Mouse (Mus musculus) midbrain, embryonic 13.5 days (tissue): ENCODE measurements at regions not wholly inside any gene's neighbourhood (a gene's known extent, or its start where the extent isn't known, plus 50 kb on each side); places are given as distances from the start of the nearest gene placed in this dataset.

Experiments used
- ATAC-seq: fragments of 200-750 bp; cut with Nextera tagmentation; 2 replicates; pipeline ENCODE4 v1.8.0; 2017; ENCODE audit warnings: mild to moderate bottlenecking, moderate TSS enrichment, moderate library complexity
- H3K27ac ChIP-seq: fragments of 300-500 bp; sonication (generic); 2 replicates; pipeline ENCODE4 v1.5.1; 2015; ENCODE audit warnings: inconsistent platforms, mild to moderate bottlenecking, moderate library complexity
- H3K27me3 ChIP-seq: fragments of 300-500 bp; sonication (generic); 2 replicates; pipeline ENCODE4 v1.6.1; 2015; ENCODE audit warnings: mild to moderate bottlenecking, inconsistent platforms
- H3K36me3 ChIP-seq: fragments of 300-500 bp; sonication (generic); 2 replicates; pipeline ENCODE4 v1.6.1; 2015; ENCODE audit warnings: mild to moderate bottlenecking, inconsistent platforms
- H3K4me1 ChIP-seq: fragments of 300-500 bp; sonication (generic); replicated peaks from 2 replicates; pipeline ENCODE4 v1.6.1; 2015; ENCODE audit warnings: inconsistent platforms
- H3K4me2 ChIP-seq: fragments of 300-500 bp; sonication (generic); replicated peaks from 2 replicates; pipeline ENCODE4 v1.6.1; 2015; ENCODE audit warnings: moderate library complexity, mild to moderate bottlenecking, inconsistent platforms
- H3K4me3 ChIP-seq: fragments of 300-500 bp; sonication (generic); replicated peaks from 2 replicates; pipeline ENCODE4 v1.5.1; 2015; ENCODE audit warnings: mild to moderate bottlenecking, inconsistent platforms
- H3K9ac ChIP-seq: fragments of 300-500 bp; sonication (generic); replicated peaks from 2 replicates; pipeline ENCODE4 v1.6.1; 2015; ENCODE audit warnings: mild to moderate bottlenecking, inconsistent platforms
- H3K9me3 ChIP-seq: fragments of 300-500 bp; sonication (generic); 2 replicates; pipeline ENCODE4 v1.6.1; 2016; ENCODE audit warnings: mild to moderate bottlenecking, inconsistent platforms
- WGBS: fragments of 180-500 bp; shearing (Covaris S2); methylation state at CpG from one replicate; pipeline ENCODE4 v1.1.7; 2015; 5-methylcytosine and 5-hydroxymethylcytosine counted together

DNA sequence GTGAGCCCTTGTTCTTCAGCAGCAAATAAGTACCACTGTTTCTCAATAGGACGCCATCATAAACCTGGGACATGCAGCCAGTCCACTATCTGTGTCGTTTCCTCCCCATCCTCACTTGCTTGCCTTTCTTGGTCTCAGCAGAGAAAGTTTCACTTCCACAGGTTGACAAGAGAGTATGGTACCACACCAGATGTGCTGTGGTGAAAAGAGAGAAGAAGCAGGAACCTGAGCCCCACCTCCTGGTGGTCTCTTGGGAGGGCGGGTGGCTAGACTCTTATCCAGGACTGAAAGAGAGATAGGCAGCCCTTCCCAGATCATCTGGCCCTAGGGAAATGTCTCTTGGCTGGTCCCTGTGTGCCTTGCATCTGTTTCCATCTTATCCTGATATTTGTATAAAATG is 133.1 kb upstream of the Zmiz1 start:
- Histone ChIP-seq H3K27ac (no peak overlapping the region), H3K4me1 (peaks cover 24% of the 10 kb centered on the region), H3K9me3 (no peaks in the 10 kb centered on the region), H3K27me3 (no peaks in the 10 kb centered on the region), H3K9ac (no peak overlapping the region), H3K4me2 (no peak overlapping the region), H3K4me3 (no peak overlapping the region), H3K36me3 (no peaks in the 10 kb centered on the region)
- 87% methylated on average over 3 of the region's 3 CpGs for WGBS
- ATAC-seq = no peak

DNA sequence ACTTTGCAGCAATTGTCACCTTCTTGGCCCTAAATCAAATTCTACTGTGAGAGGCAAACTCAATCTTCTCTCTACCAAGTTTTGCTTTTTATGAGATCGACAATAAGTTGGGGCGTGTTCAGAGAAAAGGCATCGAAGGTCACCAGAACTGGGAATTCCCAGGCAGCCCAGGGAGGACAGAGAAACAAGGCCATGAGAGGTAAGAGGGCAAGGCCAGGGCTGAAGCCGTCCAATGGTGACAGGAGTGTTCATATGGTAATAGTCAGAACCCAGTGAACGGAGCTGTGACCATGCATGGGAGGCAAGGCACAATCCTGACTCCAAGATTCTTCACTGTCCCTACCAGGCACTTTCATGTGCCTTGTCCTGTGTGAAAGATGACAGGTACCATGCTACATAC is 130.8 kb upstream of the Zmiz1 start:
- Histone ChIP-seq H3K27me3 (no peaks in the 10 kb centered on the region), H3K27ac (no peak overlapping the region), H3K4me1 (peaks cover 12% of the 10 kb centered on the region), H3K4me2 (no peak overlapping the region), H3K9me3 (no peaks in the 10 kb centered on the region), H3K4me3 (no peak overlapping the region), H3K36me3 (no peaks in the 10 kb centered on the region), H3K9ac (no peak overlapping the region)
- 83% methylated on average over 5 of the region's 5 CpGs for WGBS
- no peak for ATAC-seq

DNA sequence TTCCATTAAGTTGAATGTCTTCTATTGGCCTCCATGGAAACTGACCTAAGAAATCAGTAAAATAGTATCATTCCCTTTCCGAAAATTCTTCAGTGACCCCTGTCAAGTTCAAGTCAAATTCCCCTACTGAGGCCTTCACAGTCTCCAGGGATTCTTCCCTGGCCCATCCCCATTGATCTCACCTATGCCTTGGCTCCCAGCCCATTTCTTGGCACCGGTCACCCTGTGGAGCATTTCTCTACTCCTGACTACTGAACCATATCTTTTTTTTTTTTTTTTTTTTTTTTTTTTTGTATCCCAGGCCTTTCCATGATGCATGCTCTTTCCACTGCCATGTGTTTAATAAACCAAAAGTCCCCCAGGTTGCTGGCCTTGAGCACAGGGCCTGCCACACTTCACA is 124.8 kb upstream of the Zmiz1 start:
- ATAC-seq = no peak
- no peaks in the 10 kb centered on the region for H3K27me3 ChIP-seq
- 94% methylated on average over 2 of the region's 2 CpGs for WGBS
- no peak overlapping the region for H3K9ac ChIP-seq
- no peaks in the 10 kb centered on the region for H3K36me3 ChIP-seq
- H3K27ac ChIP-seq = no peak overlapping the region
- peaks cover 11% of the 10 kb centered on the region for H3K4me1 ChIP-seq
- no peak overlapping the region for H3K4me2 ChIP-seq
- peaks cover 10% of the 10 kb centered on the region for H3K9me3 ChIP-seq
- H3K4me3 ChIP-seq = no peak overlapping the region

DNA sequence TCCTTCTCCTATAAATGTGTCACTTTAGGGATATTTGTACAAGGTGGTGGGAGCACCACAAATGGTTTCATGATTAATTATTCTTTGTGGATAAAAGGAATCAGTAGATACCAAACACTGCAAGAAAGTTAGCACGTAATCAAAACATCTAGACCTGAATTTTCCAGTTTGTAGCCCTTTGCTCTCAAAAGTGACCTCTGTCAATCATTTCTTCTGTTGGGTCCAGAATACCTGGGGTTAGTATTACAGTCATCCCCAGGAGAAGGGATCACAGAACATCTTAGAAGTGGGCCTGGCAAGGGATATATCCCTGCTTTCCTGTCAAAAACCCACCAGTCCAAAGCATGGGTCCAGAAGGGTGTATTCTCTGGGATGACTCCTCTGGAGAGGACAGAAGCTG is 122.1 kb upstream of the Zmiz1 start:
- H3K4me3 ChIP-seq = no peak overlapping the region
- H3K4me2 ChIP-seq = no peak overlapping the region
- no peak overlapping the region for H3K9ac ChIP-seq
- H3K27ac ChIP-seq = no peak overlapping the region
- H3K27me3 ChIP-seq = no peaks in the 10 kb centered on the region
- peaks cover 25% of the 10 kb centered on the region for H3K4me1 ChIP-seq
- no peak for ATAC-seq
- 95% methylated on average over 1 of the region's 1 CpGs for WGBS
- H3K36me3 ChIP-seq = no peaks in the 10 kb centered on the region
- peaks cover 10% of the 10 kb centered on the region for H3K9me3 ChIP-seq

DNA sequence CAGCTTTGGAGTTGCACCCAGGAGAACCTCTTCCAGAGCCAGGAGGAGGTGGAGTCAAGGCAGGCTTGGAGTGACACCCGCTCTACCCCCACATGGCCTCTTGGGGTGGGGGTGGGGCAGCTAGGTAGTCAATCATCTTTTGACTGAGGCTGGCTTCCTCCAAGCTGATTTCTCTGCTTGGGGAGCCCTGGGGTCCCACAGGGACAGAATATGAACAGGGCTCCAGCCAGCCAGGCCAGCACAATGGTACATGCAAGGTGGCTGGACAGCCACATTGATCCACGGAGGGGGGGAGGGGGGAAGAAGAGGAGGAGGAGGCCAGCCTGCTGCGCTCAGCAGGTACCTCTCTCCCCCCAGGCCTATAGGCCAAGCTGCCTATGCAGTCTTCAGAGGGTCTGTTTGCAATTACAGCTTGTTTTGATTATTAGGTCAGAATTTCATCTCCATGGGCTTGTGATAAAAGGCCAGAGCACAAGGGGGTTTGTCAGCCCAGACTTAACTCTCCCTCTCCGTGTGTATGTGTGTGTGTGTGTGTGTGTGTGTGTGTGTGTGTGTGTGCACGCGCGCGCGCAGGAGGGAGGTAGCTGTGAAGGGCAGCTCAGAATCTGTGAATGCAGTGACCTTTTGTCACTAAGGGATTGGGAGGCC is 120.5 kb upstream of the Zmiz1 start:
- peaks cover 10% of the 10 kb centered on the region for H3K9me3 ChIP-seq
- no peaks in the 10 kb centered on the region for H3K36me3 ChIP-seq
- WGBS = 63% methylated on average over 9 of the region's 9 CpGs
- ATAC-seq = 0 out of 2 replicates have a peak, but pooled peaks have one; percentile 50
- no peaks in the 10 kb centered on the region for H3K27me3 ChIP-seq
- H3K9ac ChIP-seq = no peak overlapping the region
- no peak overlapping the region for H3K4me3 ChIP-seq
- peaks cover 30% of the 10 kb centered on the region for H3K4me1 ChIP-seq
- H3K27ac ChIP-seq = peak overlapping the region; percentile 5; the same call in 1 of the 2 replicates
- no peak overlapping the region for H3K4me2 ChIP-seq

DNA sequence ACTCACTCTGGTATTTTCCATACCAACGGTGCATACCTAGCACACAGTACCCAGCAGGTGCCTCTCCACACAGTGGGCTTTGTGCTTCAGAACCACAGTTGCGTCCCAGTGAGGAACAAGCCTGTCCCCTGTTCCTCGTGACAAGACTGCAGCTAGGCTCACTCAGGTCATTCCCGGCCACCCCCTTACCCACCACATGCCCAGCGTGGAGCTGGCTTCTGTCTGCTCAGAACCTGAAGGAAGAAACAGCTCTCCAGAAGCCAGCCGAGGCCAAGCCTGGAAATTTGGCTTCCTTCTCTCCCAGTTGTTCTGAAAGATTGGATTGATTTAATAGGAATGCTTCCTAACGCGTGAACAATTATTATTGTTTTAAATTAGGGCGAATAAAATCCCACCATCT is 118.1 kb upstream of the Zmiz1 start:
- H3K9me3 ChIP-seq = peaks cover 3% of the 10 kb centered on the region; the same call in 1 of the 2 replicates
- no peak overlapping the region for H3K4me2 ChIP-seq
- no peaks in the 10 kb centered on the region for H3K36me3 ChIP-seq
- H3K27ac ChIP-seq = no peak overlapping the region
- no peaks in the 10 kb centered on the region for H3K27me3 ChIP-seq
- H3K4me3 ChIP-seq = no peak overlapping the region
- 83% methylated on average over 9 of the region's 9 CpGs for WGBS
- peaks cover 35% of the 10 kb centered on the region for H3K4me1 ChIP-seq
- no peak for ATAC-seq
- no peak overlapping the region for H3K9ac ChIP-seq

DNA sequence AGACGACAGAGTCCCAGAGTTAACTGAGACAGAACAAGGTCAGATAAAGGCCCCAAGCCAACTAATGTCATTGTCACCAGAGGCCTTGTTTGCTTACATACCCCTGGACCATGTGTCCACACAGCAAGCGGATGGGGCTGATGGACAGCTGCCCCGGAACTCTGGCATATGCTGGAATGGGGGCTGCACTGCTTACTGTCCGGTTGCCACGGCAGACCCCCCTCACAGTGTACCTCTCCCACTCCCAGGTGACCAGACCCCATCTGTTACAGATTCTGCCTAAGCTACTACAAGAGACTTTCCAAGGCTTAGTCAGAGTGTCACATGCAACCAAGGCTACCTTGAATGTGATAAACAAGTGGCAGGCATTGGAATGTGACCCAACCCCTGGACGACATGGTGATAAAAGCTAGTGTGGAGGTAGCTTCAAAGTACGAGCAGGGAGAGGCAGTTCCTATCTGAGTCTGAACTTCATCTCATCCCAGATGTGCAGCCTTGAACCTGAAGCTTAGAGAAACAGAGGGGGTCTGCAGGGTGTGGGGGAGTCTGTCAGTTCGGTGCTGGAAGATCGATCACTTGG is 117.0 kb upstream of the Zmiz1 start:
- H3K27me3 ChIP-seq = no peaks in the 10 kb centered on the region
- H3K9me3 ChIP-seq = no peaks in the 10 kb centered on the region
- H3K4me3 ChIP-seq = no peak overlapping the region
- no peak overlapping the region for H3K27ac ChIP-seq
- ATAC-seq = no peak
- no peaks in the 10 kb centered on the region for H3K36me3 ChIP-seq
- no peak overlapping the region for H3K9ac ChIP-seq
- WGBS = 74% methylated on average over 9 of the region's 9 CpGs
- peaks cover 35% of the 10 kb centered on the region for H3K4me1 ChIP-seq
- no peak overlapping the region for H3K4me2 ChIP-seq

DNA sequence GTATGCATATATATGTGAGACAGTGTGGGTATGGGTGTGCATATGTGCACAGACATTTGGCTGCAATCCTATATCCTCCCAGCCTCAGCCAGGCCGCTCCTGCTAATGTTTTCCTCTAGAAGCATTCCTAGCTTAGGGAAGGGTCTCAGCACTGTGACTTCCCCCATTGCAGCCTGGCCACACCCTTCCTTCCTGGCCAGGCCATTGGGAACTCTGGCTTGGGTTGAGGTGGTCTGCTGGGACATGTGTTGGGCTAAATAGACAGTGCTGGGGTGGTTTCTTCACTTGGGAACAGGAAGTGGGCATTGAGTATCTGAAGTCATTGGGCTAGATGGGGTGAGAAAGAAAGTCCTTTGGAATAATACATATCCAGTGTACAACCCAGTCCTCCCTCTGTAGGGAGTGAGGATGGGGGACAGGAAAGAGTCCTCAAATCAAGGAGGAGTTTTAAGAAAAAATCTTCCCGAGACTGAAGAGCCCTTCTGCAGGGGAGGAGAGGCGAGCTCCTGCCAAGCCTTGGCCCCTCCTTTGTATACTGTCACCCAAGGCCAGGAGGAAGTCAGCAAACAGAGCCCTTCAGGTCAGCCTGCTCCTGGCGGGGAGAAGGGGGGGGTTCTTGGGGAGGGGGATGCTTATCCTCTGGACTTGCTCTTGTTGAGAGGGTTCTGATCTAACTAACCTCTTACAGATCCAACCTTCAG is 116.0 kb upstream of the Zmiz1 start:
- 56% methylated on average over 4 of the region's 4 CpGs for WGBS
- Histone ChIP-seq H3K4me1 (peaks cover 35% of the 10 kb centered on the region), H3K9me3 (no peaks in the 10 kb centered on the region), H3K4me2 (no peak overlapping the region), H3K4me3 (no peak overlapping the region), H3K9ac (no peak overlapping the region), H3K36me3 (no peaks in the 10 kb centered on the region), H3K27me3 (no peaks in the 10 kb centered on the region), H3K27ac (no peak overlapping the region)
- ATAC-seq = no peak

DNA sequence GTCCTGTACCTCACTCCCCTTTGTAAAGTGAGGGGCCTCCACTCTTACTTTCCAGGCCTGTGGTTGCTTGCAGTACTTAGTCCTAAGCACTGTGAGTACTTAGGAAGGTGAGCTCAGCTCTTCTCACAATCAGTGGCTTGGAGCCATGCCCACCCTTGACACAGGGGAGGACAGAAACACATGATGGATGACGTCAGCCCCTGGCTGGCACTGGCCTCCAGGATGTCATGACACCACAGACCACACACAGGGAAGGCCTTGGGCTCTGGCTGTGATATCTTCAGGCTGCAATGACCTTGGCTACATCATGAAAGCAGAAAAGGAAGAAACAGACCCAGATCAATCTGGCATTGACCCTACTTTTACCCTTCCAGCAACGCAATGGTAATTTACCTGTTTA is 113.0 kb upstream of the Zmiz1 start:
- 61% methylated on average over 2 of the region's 2 CpGs for WGBS
- Histone ChIP-seq H3K4me2 (no peak overlapping the region), H3K27me3 (no peaks in the 10 kb centered on the region), H3K4me3 (no peak overlapping the region), H3K9me3 (no peaks in the 10 kb centered on the region), H3K36me3 (no peaks in the 10 kb centered on the region), H3K9ac (no peak overlapping the region), H3K4me1 (peaks cover 19% of the 10 kb centered on the region), H3K27ac (no peak overlapping the region)
- ATAC-seq = no peak

DNA sequence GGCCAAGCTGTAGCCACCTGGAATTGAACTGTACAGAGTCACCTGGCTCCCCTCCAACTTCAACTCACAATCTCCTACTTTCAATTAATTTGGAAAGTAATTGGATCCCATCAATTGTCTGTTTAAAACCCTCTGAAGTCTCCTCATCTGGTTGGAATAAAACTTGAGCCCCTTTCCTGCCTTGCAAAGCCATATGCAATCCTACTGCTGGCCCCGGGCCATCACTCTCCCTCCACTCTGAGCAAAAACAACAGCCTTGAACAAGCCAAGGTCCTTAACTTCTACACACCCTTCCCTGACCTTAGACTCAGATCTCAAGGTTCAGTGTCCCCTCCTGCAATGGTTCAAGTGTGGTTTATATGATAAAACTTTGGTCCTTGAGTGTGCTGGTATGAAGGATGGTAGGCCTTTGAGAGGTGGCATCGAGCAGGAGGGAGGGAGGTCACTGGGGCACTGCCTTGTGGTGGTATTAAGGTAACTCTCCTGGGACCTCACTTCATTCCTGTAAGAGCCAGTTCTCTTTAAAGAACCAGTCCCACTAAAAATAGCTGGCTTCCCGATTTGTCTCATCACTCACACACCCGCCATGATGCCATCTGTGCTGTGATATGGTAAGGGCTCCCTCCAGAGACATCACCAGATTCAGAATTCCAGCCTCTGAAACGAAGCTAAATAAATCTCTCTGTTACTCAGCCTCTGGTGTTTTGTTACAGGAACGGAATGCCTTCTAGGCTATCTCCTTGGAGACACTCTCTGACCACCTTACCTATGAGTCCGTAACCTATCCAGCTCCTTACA is 112.0 kb upstream of the Zmiz1 start:
- H3K4me2 ChIP-seq = no peak overlapping the region
- H3K36me3 ChIP-seq = no peaks in the 10 kb centered on the region
- peaks cover 9% of the 10 kb centered on the region for H3K4me1 ChIP-seq
- no peak overlapping the region for H3K9ac ChIP-seq
- H3K27me3 ChIP-seq = no peaks in the 10 kb centered on the region
- ATAC-seq = no peak
- no peak overlapping the region for H3K27ac ChIP-seq
- WGBS = 83% methylated on average over 7 of the region's 7 CpGs
- H3K9me3 ChIP-seq = no peaks in the 10 kb centered on the region
- H3K4me3 ChIP-seq = no peak overlapping the region

DNA sequence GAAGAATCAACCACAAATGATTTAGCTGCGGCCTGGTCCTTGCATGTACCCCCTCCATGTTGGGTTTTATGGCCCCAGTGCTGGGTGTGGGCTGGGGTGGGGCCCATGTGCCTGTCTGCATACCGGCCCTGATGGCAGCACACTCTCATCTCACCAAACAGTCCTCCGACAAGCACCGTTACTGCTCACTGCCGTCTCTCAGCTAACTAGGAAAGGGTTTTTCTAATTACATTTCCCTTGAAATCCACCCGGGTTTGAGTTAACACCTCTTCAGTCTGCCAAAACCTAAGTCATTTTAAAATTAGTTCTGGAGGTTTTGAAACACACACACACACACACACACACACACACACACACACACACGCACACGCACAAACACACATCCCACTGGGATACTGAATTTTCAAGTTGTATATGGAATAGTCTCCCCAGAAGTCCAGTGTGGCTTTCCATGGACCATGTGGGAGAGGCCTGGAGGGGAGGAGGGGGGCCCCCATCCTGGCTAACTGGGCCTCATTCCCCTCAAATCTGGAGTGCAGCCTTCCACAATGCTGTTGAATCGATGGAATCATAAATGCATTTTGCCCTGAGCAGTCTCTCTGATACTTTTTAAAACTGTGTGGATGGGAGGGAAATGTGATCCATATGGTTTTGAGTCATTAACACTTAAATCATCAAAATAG is 108.6 kb upstream of the Zmiz1 start:
- H3K4me2 ChIP-seq = no peak overlapping the region

More for the DNA sequence above, 108.6 kb upstream of the Zmiz1 start:
- ATAC-seq = no peak
- Histone ChIP-seq H3K9me3 (no peaks in the 10 kb centered on the region), H3K27ac (no peak overlapping the region), H3K4me3 (no peak overlapping the region), H3K36me3 (no peaks in the 10 kb centered on the region), H3K27me3 (no peaks in the 10 kb centered on the region), H3K9ac (no peak overlapping the region), H3K4me1 (no peaks in the 10 kb centered on the region; the same call in 1 of the 2 replicates)
- WGBS = 86% methylated on average over 9 of the region's 9 CpGs
